Mouse (Mus musculus): ENCODE data around the gene Vash1.

GRCm38 (mm10) chr12:86646831-86647230, 31.7 kb upstream of the Vash1 start:
- no peak for TF ChIP-seq POLR2A (IDR thresholded peaks at IDR 0.05; ENCODE audit: insufficient read length, low read depth)
- TF ChIP-seq E2F4 (IDR thresholded peaks at IDR 0.05; ENCODE audit: insufficient read depth): no peak
- TF ChIP-seq TCF12 (IDR thresholded peaks at IDR 0.05; ENCODE audit: insufficient read depth, poor library complexity, severe bottlenecking): no peak
- no peak for TF ChIP-seq MYOD1 (IDR thresholded peaks at IDR 0.05; ENCODE audit: control insufficient read depth in 1 of 3, insufficient read length in 2 of 3, low read depth in 2 of 3)
- no peak for TF ChIP-seq CEBPB (IDR thresholded peaks at IDR 0.05; ENCODE audit: insufficient read depth, poor library complexity, severe bottlenecking)
- TF ChIP-seq SRF (IDR thresholded peaks at IDR 0.05; ENCODE audit: control insufficient read depth, insufficient read length, low read depth): no peak
- TF ChIP-seq MYOG (IDR thresholded peaks at IDR 0.05; ENCODE audit: control insufficient read depth in 1 of 3, insufficient read depth in 1 of 3, insufficient read length in 2 of 3, low read depth in 2 of 3): no peak
- TF ChIP-seq MAX (IDR thresholded peaks at IDR 0.05; ENCODE audit: low read depth): no peak
